Mouse (Mus musculus): ENCODE measurements at regions not wholly inside any gene's neighbourhood (a gene's known extent, or its start where the extent isn't known, plus 50 kb on each side); places are given as distances from the start of the nearest gene placed in this dataset.
A peak's percentile ranks its signal among the peaks of the same experiment; 100 is the strongest.

- WGBS: 31% methylated on average over 7 of the region's 7 CpGs
- H3K4me3 ChIP-seq (replicated peaks; ENCODE audit: low read depth, low read length): no peak overlapping the region
- H3K36me3 ChIP-seq (ENCODE audit: insufficient read depth, low read length): no peaks in the 10 kb centered on the region
- ATAC-seq (replicated peaks; ENCODE audit: low FRiP score, low read depth): peak; percentile 74
- H3K27me3 ChIP-seq (ENCODE audit: insufficient read depth, low read length): no peaks in the 10 kb centered on the region
- peak; percentile 70 for TF ChIP-seq CTCF (IDR thresholded peaks at IDR 0.05; ENCODE audit: low read depth)
- H3K27ac ChIP-seq: no peak overlapping the region
- no peak overlapping the region for H3K9ac ChIP-seq (ENCODE audit: low read depth, low read length)
- H3K4me2 ChIP-seq (ENCODE audit: low read length): no peak overlapping the region
- no peaks in the 10 kb centered on the region for H3K4me1 ChIP-seq (replicated peaks; ENCODE audit: insufficient read depth, low read length)
- peak; percentile 86 for DNase-seq (ENCODE audit: low spot score)
- no peaks in the 10 kb centered on the region for H3K9me3 ChIP-seq (replicated peaks; ENCODE audit: low read length)
These were observed 1411.4 kb downstream of the Slc22a22 start for GRCm38 (mm10) chr15:56065872-56066534.

- H3K4me2 ChIP-seq (ENCODE audit: low read length): no peak overlapping the region
These were observed 1414.8 kb downstream of the Slc22a22 start for GRCm38 (mm10) chr15:56062576-56062975.

GRCm38 (mm10) chr15:56061326-56061725 is 1416.1 kb downstream of the Slc22a22 start:
- no peaks in the 10 kb centered on the region for H3K9me3 ChIP-seq (replicated peaks; ENCODE audit: low read length)
- DNase-seq (ENCODE audit: low spot score): no peak
- no peak overlapping the region for H3K4me2 ChIP-seq (ENCODE audit: low read length)
- ATAC-seq (replicated peaks; ENCODE audit: low FRiP score, low read depth): no peak
- no peak overlapping the region for H3K9ac ChIP-seq (ENCODE audit: low read depth, low read length)
- H3K4me3 ChIP-seq (replicated peaks; ENCODE audit: low read depth, low read length): no peak overlapping the region
- H3K27ac ChIP-seq: no peak overlapping the region
- 68% methylated on average over 4 of the region's 4 CpGs for WGBS
- no peaks in the 10 kb centered on the region for H3K4me1 ChIP-seq (replicated peaks; ENCODE audit: insufficient read depth, low read length)
- no peaks in the 10 kb centered on the region for H3K27me3 ChIP-seq (ENCODE audit: insufficient read depth, low read length)
- no peaks in the 10 kb centered on the region for H3K36me3 ChIP-seq (ENCODE audit: insufficient read depth, low read length)
- no peak for TF ChIP-seq CTCF (IDR thresholded peaks at IDR 0.05; ENCODE audit: low read depth)

More at GRCm38 (mm10) chr15:56062576-56062975, 1414.8 kb downstream of the Slc22a22 start:
- no peaks in the 10 kb centered on the region for H3K27me3 ChIP-seq (ENCODE audit: insufficient read depth, low read length)
- no peak overlapping the region for H3K4me3 ChIP-seq (replicated peaks; ENCODE audit: low read depth, low read length)
- ATAC-seq (replicated peaks; ENCODE audit: low FRiP score, low read depth): no peak
- no peaks in the 10 kb centered on the region for H3K9me3 ChIP-seq (replicated peaks; ENCODE audit: low read length)
- WGBS: 37% methylated on average over 3 of the region's 3 CpGs
- no peaks in the 10 kb centered on the region for H3K4me1 ChIP-seq (replicated peaks; ENCODE audit: insufficient read depth, low read length)
- H3K36me3 ChIP-seq (ENCODE audit: insufficient read depth, low read length): no peaks in the 10 kb centered on the region
- DNase-seq (ENCODE audit: low spot score): no peak
- H3K27ac ChIP-seq: no peak overlapping the region
- no peak for TF ChIP-seq CTCF (IDR thresholded peaks at IDR 0.05; ENCODE audit: low read depth)
- no peak overlapping the region for H3K9ac ChIP-seq (ENCODE audit: low read depth, low read length)

GRCm38 (mm10) chr15:56050716-56051115 is 1426.7 kb downstream of the Slc22a22 start:
- no peak for ATAC-seq (replicated peaks; ENCODE audit: low FRiP score, low read depth)
- H3K9me3 ChIP-seq (replicated peaks; ENCODE audit: low read length): no peaks in the 10 kb centered on the region
- H3K36me3 ChIP-seq (ENCODE audit: insufficient read depth, low read length): no peaks in the 10 kb centered on the region
- no peaks in the 10 kb centered on the region for H3K27me3 ChIP-seq (ENCODE audit: insufficient read depth, low read length)
- H3K4me3 ChIP-seq (replicated peaks; ENCODE audit: low read depth, low read length): no peak overlapping the region
- peak; percentile 65 for DNase-seq (ENCODE audit: low spot score)
- H3K27ac ChIP-seq: no peak overlapping the region
- no peak for TF ChIP-seq CTCF (IDR thresholded peaks at IDR 0.05; ENCODE audit: low read depth)
- H3K4me2 ChIP-seq (ENCODE audit: low read length): no peak overlapping the region
- no peaks in the 10 kb centered on the region for H3K4me1 ChIP-seq (replicated peaks; ENCODE audit: insufficient read depth, low read length)
- WGBS: 33% methylated on average over 7 of the region's 7 CpGs
- H3K9ac ChIP-seq (ENCODE audit: low read depth, low read length): no peak overlapping the region

- 80% methylated on average over 2 of the region's 2 CpGs for WGBS
- DNase-seq (ENCODE audit: low spot score): no peak
- Histone ChIP-seq H3K27me3 (ENCODE audit: insufficient read depth, low read length) (no peaks in the 10 kb centered on the region), H3K9me3 (replicated peaks; ENCODE audit: low read length) (no peaks in the 10 kb centered on the region), H3K36me3 (ENCODE audit: insufficient read depth, low read length) (no peaks in the 10 kb centered on the region), H3K4me1 (replicated peaks; ENCODE audit: insufficient read depth, low read length) (no peaks in the 10 kb centered on the region), H3K4me3 (replicated peaks; ENCODE audit: low read depth, low read length) (no peak overlapping the region), H3K27ac (no peak overlapping the region), H3K9ac (ENCODE audit: low read depth, low read length) (no peak overlapping the region), H3K4me2 (ENCODE audit: low read length) (no peak overlapping the region)
- no peak for TF ChIP-seq CTCF (IDR thresholded peaks at IDR 0.05; ENCODE audit: low read depth)
- no peak for ATAC-seq (replicated peaks; ENCODE audit: low FRiP score, low read depth)
These were observed 1429.6 kb downstream of the Slc22a22 start for GRCm38 (mm10) chr15:56047832-56048231.

- ATAC-seq (replicated peaks; ENCODE audit: low FRiP score, low read depth): peak; percentile 78
- Histone ChIP-seq H3K27ac (no peak overlapping the region), H3K27me3 (ENCODE audit: insufficient read depth, low read length) (no peaks in the 10 kb centered on the region), H3K9me3 (replicated peaks; ENCODE audit: low read length) (no peaks in the 10 kb centered on the region), H3K36me3 (ENCODE audit: insufficient read depth, low read length) (no peaks in the 10 kb centered on the region), H3K9ac (ENCODE audit: low read depth, low read length) (no peak overlapping the region), H3K4me2 (ENCODE audit: low read length) (peak overlapping the region; percentile 57), H3K4me1 (replicated peaks; ENCODE audit: insufficient read depth, low read length) (no peaks in the 10 kb centered on the region), H3K4me3 (replicated peaks; ENCODE audit: low read depth, low read length) (peak overlapping the region; percentile 27)
- 28% methylated on average over 16 of the region's 16 CpGs for WGBS
- TF ChIP-seq CTCF (IDR thresholded peaks at IDR 0.05; ENCODE audit: low read depth): peak; percentile 96
- peak; percentile 83 for DNase-seq (ENCODE audit: low spot score)
These were observed 1430.5 kb downstream of the Slc22a22 start for GRCm38 (mm10) chr15:56046679-56047532.
